Mouse (Mus musculus) midbrain, embryonic 15.5 days (tissue): ENCODE data around the gene Zbtb8a. TPM values are rescaled to one million over a fixed set of nuclear protein-coding genes. Genes with fewer than 3 reads are reported as not detected.
"Not testable (repeated sequence)": the region's sequence is repeated elsewhere in the genome, so short reads cannot be mapped to it uniquely, and the experiment has no call there.

ENCODE experiments used
- ATAC-seq: fragments of 200-750 bp; cut with Nextera tagmentation; replicated peaks from 2 replicates; pipeline ENCODE4 v1.8.0; 2017; ENCODE audit warnings: moderate TSS enrichment
- H3K27ac ChIP-seq: fragments of 300-500 bp; sonication (generic); 2 replicates; pipeline ENCODE4 v1.5.1; 2015; ENCODE audit warnings: mild to moderate bottlenecking, inconsistent platforms
- H3K27me3 ChIP-seq: fragments of 300-500 bp; sonication (generic); replicated peaks from 2 replicates; pipeline ENCODE4 v1.6.1; 2015; ENCODE audit warnings: inconsistent platforms
- H3K36me3 ChIP-seq: fragments of 300-500 bp; sonication (generic); replicated peaks from 2 replicates; pipeline ENCODE4 v1.6.1; 2015; ENCODE audit warnings: inconsistent platforms
- H3K4me1 ChIP-seq: fragments of 300-500 bp; sonication (generic); 2 replicates; pipeline ENCODE4 v1.6.1; 2015; ENCODE audit warnings: inconsistent platforms
- H3K4me2 ChIP-seq: fragments of 300-500 bp; sonication (generic); 2 replicates; pipeline ENCODE4 v1.6.1; 2015; ENCODE audit warnings: inconsistent platforms, mild to moderate bottlenecking, moderate library complexity
- H3K4me3 ChIP-seq: fragments of 300-500 bp; sonication (generic); 2 replicates; pipeline ENCODE4 v1.5.1; 2015; ENCODE audit warnings: mild to moderate bottlenecking, inconsistent platforms
- H3K9ac ChIP-seq: fragments of 300-500 bp; sonication (generic); 2 replicates; pipeline ENCODE4 v1.6.1; 2015; ENCODE audit warnings: mild to moderate bottlenecking, inconsistent platforms
- H3K9me3 ChIP-seq: fragments of 300-500 bp; sonication (generic); 2 replicates; pipeline ENCODE4 v1.6.1; 2016; ENCODE audit warnings: inconsistent platforms
- WGBS: fragments of 180-500 bp; shearing (Covaris S2); methylation state at CpG from one replicate; pipeline ENCODE4 v1.1.7; 2015; ENCODE audit warnings: mixed read lengths; 5-methylcytosine and 5-hydroxymethylcytosine counted together
- polyA plus RNA-seq: library from polyadenylated mRNA; unstranded; fragments of >200 nt; fragmentation: Nextera tagmentation; extraction: Ambion mirVana; gene quantifications from 2 replicates; pipeline ENCODE4 v1.2.1, GENCODE M21; 2015

Zbtb8a gene
- polyA plus RNA-seq, 1 experiment from 2014 or later = 21.5 TPM

GRCm38 (mm10) chr4:129375000-129375399 lies 2.9 kb downstream of the Zbtb8a start:
- no peaks in the 10 kb centered on the region for H3K9me3 ChIP-seq
- no peak overlapping the region for H3K4me3 ChIP-seq
- no peak overlapping the region for H3K4me2 ChIP-seq
- 0 out of 2 replicates have a peak, but pooled peaks cover 7% of the 10 kb centered on the region for H3K27me3 ChIP-seq
- 11% methylated on average over 6 of the region's 6 CpGs for WGBS
- H3K27ac ChIP-seq = no peak overlapping the region
- no peaks in the 10 kb centered on the region for H3K36me3 ChIP-seq
- ATAC-seq = no peak
- H3K4me1 ChIP-seq = peaks cover 37% of the 10 kb centered on the region
- H3K9ac ChIP-seq = no peak overlapping the region

- H3K9me3 ChIP-seq = no peaks in the 10 kb centered on the region
- H3K36me3 ChIP-seq = no peaks in the 10 kb centered on the region
- H3K9ac ChIP-seq = no peak overlapping the region
- ATAC-seq = no peak
- H3K4me2 ChIP-seq = no peak overlapping the region
- WGBS = 43% methylated on average over 11 of the region's 11 CpGs
- H3K4me1 ChIP-seq = peaks cover 37% of the 10 kb centered on the region
- 0 out of 2 replicates have a peak, but pooled peaks cover 5% of the 10 kb centered on the region for H3K27me3 ChIP-seq
- H3K27ac ChIP-seq = no peak overlapping the region
- no peak overlapping the region for H3K4me3 ChIP-seq
Observed at GRCm38 (mm10) chr4:129374219-129374755, 3.6 kb downstream of the Zbtb8a start.

GRCm38 (mm10) chr4:129373202-129373976 lies 4.5 kb downstream of the Zbtb8a start:
- ATAC-seq = no peak
- Histone ChIP-seq H3K4me3 (no peak overlapping the region), H3K4me1 (peaks cover 36% of the 10 kb centered on the region), H3K4me2 (no peak overlapping the region), H3K36me3 (no peaks in the 10 kb centered on the region), H3K27me3 (no peaks in the 10 kb centered on the region), H3K9ac (no peak overlapping the region), H3K9me3 (no peaks in the 10 kb centered on the region), H3K27ac (no peak overlapping the region)
- 46% methylated on average over 8 of the region's 8 CpGs for whole genome bisulfite sequencing

GRCm38 (mm10) chr4:129371391-129371790 lies 6.5 kb downstream of the Zbtb8a start:
- no peaks in the 10 kb centered on the region for H3K9me3 ChIP-seq
- no peaks in the 10 kb centered on the region for H3K27me3 ChIP-seq
- no peak overlapping the region for H3K27ac ChIP-seq
- no peak overlapping the region for H3K4me2 ChIP-seq
- 91% methylated on average over 3 of the region's 3 CpGs for WGBS
- peaks cover 23% of the 10 kb centered on the region for H3K4me1 ChIP-seq
- no peaks in the 10 kb centered on the region for H3K36me3 ChIP-seq
- no peak overlapping the region for H3K9ac ChIP-seq
- H3K4me3 ChIP-seq = no peak overlapping the region
- no peak for ATAC-seq

- Histone ChIP-seq H3K36me3 (no peaks in the 10 kb centered on the region), H3K4me2 (no peak overlapping the region), H3K27me3 (no peaks in the 10 kb centered on the region), H3K4me3 (no peak overlapping the region), H3K4me1 (no peaks in the 10 kb centered on the region), H3K9me3 (no peaks in the 10 kb centered on the region), H3K9ac (no peak overlapping the region), H3K27ac (no peak overlapping the region)
- no peak for ATAC-seq
- WGBS = 94% methylated on average over 5 of the region's 5 CpGs
Observed at GRCm38 (mm10) chr4:129365224-129365623, 12.7 kb downstream of the Zbtb8a start.

GRCm38 (mm10) chr4:129364379-129364778 lies 13.5 kb downstream of the Zbtb8a start:
- peaks cover 4% of the 10 kb centered on the region; the same call in 1 of the 2 replicates for H3K36me3 ChIP-seq
- 93% methylated on average over 3 of the region's 3 CpGs for WGBS
- no peaks in the 10 kb centered on the region for H3K4me1 ChIP-seq
- H3K9ac ChIP-seq = no peak overlapping the region
- H3K27me3 ChIP-seq = no peaks in the 10 kb centered on the region
- ATAC-seq = no peak
- H3K27ac ChIP-seq = no peak overlapping the region
- no peak overlapping the region for H3K4me3 ChIP-seq
- H3K4me2 ChIP-seq = no peak overlapping the region
- no peaks in the 10 kb centered on the region for H3K9me3 ChIP-seq

- Histone ChIP-seq H3K27me3 (no peaks in the 10 kb centered on the region), H3K4me3 (no peak overlapping the region), H3K27ac (no peak overlapping the region), H3K9ac (no peak overlapping the region), H3K9me3 (no peaks in the 10 kb centered on the region), H3K4me1 (no peaks in the 10 kb centered on the region), H3K36me3 (peaks cover 4% of the 10 kb centered on the region; the same call in 1 of the 2 replicates), H3K4me2 (no peak overlapping the region)
- no peak for ATAC-seq
- 93% methylated on average over 9 of the region's 9 CpGs for WGBS
Observed at GRCm38 (mm10) chr4:129363463-129363862, 14.5 kb downstream of the Zbtb8a start.

GRCm38 (mm10) chr4:129362771-129363170 lies 15.1 kb downstream of the Zbtb8a start:
- no peak overlapping the region for H3K4me3 ChIP-seq
- no peak overlapping the region for H3K27ac ChIP-seq
- H3K9me3 ChIP-seq = no peaks in the 10 kb centered on the region
- peaks cover 4% of the 10 kb centered on the region; the same call in 1 of the 2 replicates for H3K36me3 ChIP-seq
- no peak for ATAC-seq
- H3K9ac ChIP-seq = no peak overlapping the region
- H3K4me2 ChIP-seq = no peak overlapping the region
- 76% methylated on average over 5 of the region's 5 CpGs for WGBS
- no peaks in the 10 kb centered on the region for H3K4me1 ChIP-seq
- H3K27me3 ChIP-seq = no peaks in the 10 kb centered on the region

GRCm38 (mm10) chr4:129362238-129362637 lies 15.7 kb downstream of the Zbtb8a start:
- H3K4me1 ChIP-seq, H3K4me2 ChIP-seq, H3K36me3 ChIP-seq, H3K27ac ChIP-seq, H3K9me3 ChIP-seq, ATAC-seq, H3K4me3 ChIP-seq, H3K9ac ChIP-seq, H3K27me3 ChIP-seq: not testable (repeated sequence)
- 82% methylated on average over 3 of the region's 3 CpGs for WGBS

- Histone ChIP-seq H3K4me1 (no peaks in the 10 kb centered on the region), H3K27ac (no peak overlapping the region), H3K27me3 (no peaks in the 10 kb centered on the region), H3K36me3 (peaks cover 14% of the 10 kb centered on the region; the same call in 1 of the 2 replicates), H3K9me3 (no peaks in the 10 kb centered on the region), H3K4me2 (no peak overlapping the region), H3K9ac (no peak overlapping the region), H3K4me3 (no peak overlapping the region)
- whole genome bisulfite sequencing = 89% methylated on average over 15 of the region's 15 CpGs
- no peak for ATAC-seq
Observed at GRCm38 (mm10) chr4:129357613-129358163, 20.2 kb downstream of the Zbtb8a start.

GRCm38 (mm10) chr4:129354236-129354635 lies 23.7 kb downstream of the Zbtb8a start:
- H3K27me3 ChIP-seq = no peaks in the 10 kb centered on the region
- no peak for ATAC-seq
- no peak overlapping the region for H3K9ac ChIP-seq
- H3K36me3 ChIP-seq = peaks cover 9% of the 10 kb centered on the region; the same call in 1 of the 2 replicates
- H3K4me3 ChIP-seq = no peak overlapping the region
- H3K9me3 ChIP-seq = no peaks in the 10 kb centered on the region
- no peaks in the 10 kb centered on the region for H3K4me1 ChIP-seq
- H3K4me2 ChIP-seq = no peak overlapping the region
- 80% methylated on average over 15 of the region's 15 CpGs for WGBS
- no peak overlapping the region for H3K27ac ChIP-seq

- H3K4me2 ChIP-seq = no peak overlapping the region
- no peaks in the 10 kb centered on the region for H3K4me1 ChIP-seq
- H3K27me3 ChIP-seq = no peaks in the 10 kb centered on the region
- no peak for ATAC-seq
- H3K9ac ChIP-seq = no peak overlapping the region
- 92% methylated on average over 12 of the region's 12 CpGs for WGBS
- no peak overlapping the region for H3K4me3 ChIP-seq
- no peak overlapping the region for H3K27ac ChIP-seq
- peaks cover 9% of the 10 kb centered on the region; the same call in 1 of the 2 replicates for H3K36me3 ChIP-seq
- no peaks in the 10 kb centered on the region for H3K9me3 ChIP-seq
Observed at GRCm38 (mm10) chr4:129353176-129353575, 24.7 kb downstream of the Zbtb8a start.
